Mouse (Mus musculus): ENCODE results near the gene Scml2.
"Not testable (repeated sequence)": the region's sequence is repeated elsewhere in the genome, so short reads cannot be mapped to it uniquely, and the experiment has no call there.

Gene Scml2

DNA sequence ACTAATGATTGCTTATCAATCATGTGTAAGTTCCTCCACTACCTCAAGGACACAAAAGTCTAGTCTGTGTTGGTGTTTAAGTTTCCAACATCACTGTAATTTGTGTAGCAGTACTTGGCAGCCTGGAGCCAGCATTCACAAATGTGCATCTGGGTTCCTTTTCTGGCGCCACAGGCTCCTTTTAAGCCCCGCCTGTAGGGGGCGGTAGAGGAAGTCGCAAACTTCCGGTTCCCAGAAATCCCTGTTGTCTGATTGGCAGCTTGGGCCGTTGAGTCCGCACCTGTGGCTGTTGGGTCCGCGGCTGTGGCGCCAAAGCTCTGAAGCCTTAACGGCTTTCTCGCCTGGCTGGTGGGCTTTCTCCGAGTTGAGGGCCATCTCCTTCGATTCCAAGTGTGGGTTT lies at the start of gene Scml2:
Gene Scml2, plus strand, starts transcription at position 301 of the 400 bp plus-strand sequence.
- DNase-seq = not testable (repeated sequence)

DNA sequence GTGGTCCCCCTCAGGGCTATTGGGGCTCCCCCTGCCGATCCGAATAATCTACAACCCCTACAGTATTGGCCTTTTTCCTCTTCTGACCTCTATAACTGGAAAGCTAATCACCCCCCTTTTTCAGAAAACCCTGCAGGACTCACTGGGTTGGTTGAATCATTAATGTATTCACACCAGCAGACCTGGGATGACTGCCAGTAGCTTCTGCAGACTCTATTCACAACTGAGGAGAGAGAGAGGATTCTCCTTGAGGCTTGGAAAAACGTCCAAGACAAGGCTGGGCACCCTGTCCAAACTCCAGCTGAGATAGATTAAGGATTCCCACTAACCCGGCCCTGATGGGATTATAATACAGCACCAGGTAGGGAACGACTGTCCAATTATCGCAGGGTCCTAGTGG lies 41.4 kb upstream of the Scml2 start:
- not testable (repeated sequence) for DNase-seq

DNA sequence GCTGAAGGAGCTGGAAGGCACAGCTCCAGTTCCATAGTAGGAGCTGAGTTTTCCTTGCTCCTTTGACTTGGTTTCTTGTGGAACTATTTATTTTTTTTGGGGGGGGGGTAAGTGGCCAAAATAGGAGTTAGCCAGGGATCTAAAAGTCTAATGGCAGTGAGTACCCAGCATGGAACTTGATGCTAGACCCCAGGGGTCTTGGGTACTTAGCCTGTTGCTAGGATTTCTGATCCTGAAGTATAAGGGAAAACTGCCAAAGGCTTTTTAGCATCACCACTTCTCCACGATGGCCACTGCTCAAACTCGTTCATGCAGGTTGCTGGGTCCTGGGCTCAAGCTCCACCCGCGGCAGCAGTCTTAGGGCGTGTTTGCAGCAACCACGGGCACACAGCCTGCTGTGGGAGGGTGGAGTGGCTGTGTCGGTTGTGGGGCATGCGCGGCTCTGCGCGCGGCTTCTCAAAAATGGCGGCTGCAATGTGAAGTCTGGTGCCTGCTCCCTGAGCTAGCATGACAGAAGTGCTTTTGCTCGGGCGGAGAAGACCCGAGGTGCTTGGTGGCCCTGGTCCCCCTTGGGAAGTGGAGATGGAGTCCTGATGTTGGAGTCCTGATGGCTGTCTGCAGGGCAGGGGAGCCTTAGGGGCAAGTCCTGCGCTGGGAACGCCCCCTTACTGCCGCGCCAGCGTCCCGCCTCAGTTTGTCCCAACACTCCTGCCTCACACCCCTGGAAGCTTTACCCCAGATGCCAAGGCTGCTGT lies 45.5 kb downstream of the Scml2 start:
- peak; percentile 41 for DNase-seq

DNA sequence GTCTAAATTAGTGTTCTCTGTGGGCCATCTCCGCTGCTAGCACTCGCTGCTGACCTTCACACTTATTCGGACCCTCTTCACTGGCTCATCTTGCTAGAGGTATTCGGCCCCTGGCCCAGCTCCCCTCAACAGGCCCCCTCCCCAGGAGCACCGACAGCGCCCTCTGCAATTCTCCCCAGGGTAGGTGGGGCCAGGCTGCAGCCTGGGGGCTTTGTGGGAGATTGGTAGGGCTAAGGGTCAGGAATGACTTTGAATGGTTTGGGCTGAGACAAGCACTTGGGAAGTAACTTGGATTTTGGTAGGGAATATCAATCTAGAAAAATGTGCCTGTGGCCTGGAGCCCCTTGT lies 46.0 kb downstream of the Scml2 start:
- no peak for DNase-seq

DNA sequence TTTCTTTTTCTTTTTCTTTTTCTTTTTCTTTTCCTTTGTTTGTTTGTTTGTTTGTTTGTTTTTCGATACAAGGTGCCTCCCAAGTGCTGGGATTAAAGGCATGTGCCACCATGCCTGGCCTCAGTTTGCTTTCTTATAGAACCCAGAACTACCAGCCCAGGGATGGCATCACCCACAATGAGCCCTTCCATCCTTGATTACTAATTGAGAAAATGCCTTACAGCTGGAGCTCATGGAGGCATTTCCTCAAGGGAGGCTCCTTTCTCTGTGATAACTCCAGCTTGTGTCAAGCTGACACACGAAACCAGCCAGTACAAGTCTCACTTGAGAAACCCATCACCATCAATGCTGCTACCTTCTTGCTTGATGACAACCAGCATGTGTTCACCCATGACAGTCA lies 170.2 kb downstream of the Scml2 start, which contains the start of gene Gm15262:
Gene Gm15262, plus strand, starts transcription at position 301 of the 400 bp plus-strand sequence.
- not testable (repeated sequence) for DNase-seq

Measured in right cerebral cortex, postnatal 14 days (tissue).